Mouse (Mus musculus) bone marrow, adult 2 months (tissue): ENCODE data around the gene Dgki.

ENCODE experiments used
- CTCF ChIP-seq: fragments of 200-500 bp; IDR thresholded peaks from 2 replicates; pipeline ENCODE4 v1.5.1; 2011; ENCODE audit warnings: low read length, control low read depth; ENCODE audit not compliant: control insufficient read depth, insufficient read depth
- POLR2A ChIP-seq: fragments of 200-500 bp; IDR thresholded peaks from 2 replicates; pipeline ENCODE4 v1.6.1; 2011; ENCODE audit warnings: low read depth, mild to moderate bottlenecking, control low read depth, low read length, borderline replicate concordance; ENCODE audit not compliant: control insufficient read depth

GRCm38 (mm10) chr6:37216342-37216763 is 83.6 kb downstream of the Dgki start:
- TF ChIP-seq CTCF (no peak), POLR2A (no peak)
